Comparison of ENCODE assay signal across 14 mouse cellular contexts in genomic region chr11:3392526-3392925, GRCm38 (mm10). TPM values are rescaled to one million over a fixed set of nuclear protein-coding genes. Genes with fewer than 3 reads are reported as not detected.
DNase-seq lines count a peak whose midpoint lies in the region; ATAC-seq and TF ChIP-seq lines count a peak whose summit lies in the region.
"Had no signal": no experiment of that assay in that cellular context is flagged by ENCODE, and none has a peak within 500 bp of the region (broad histone marks: within the 10 kb centered on the region; RNA-seq: fewer than 3 reads in every experiment).

No protein-coding gene starts in this region.

- H3K36me3 ChIP-seq in heart, postnatal 0 days (replicated peaks; ENCODE audit: control insufficient read depth, insufficient read depth, low read length) = no peaks in the 10 kb centered on the region
- peaks cover 32% of the 10 kb centered on the region for H3K36me3 ChIP-seq in heart, embryonic 10.5 days
- H3K36me3 ChIP-seq in lung, embryonic 16.5 days (ENCODE audit: control insufficient read depth, insufficient read depth, low read length) = no peaks in the 10 kb centered on the region

- DNase-seq in heart, postnatal 0 days (ENCODE audit: low spot score) = no peak
- DNase-seq in heart, embryonic 10.5 days (ENCODE audit: low spot score) = no peak
- DNase-seq in NIH3T3 (ENCODE audit: low read depth) = peak; percentile 14
- peak; percentile 27 to 36 for DNase-seq in heart, postnatal 10 days
- no peak for DNase-seq in gastrocnemius, postnatal 4 days (ENCODE audit: low spot score in 2 of 2)
- no peak for DNase-seq in cerebellum, adult 11-12 months
- DNase-seq: cerebellum, adult 9-10 months; embryo, embryonic 11 days; layer of hippocampus, adult 9-11 months had no signal

- peak overlapping the region; percentile 12; the same call in 1 of the 2 replicates for H3K9ac ChIP-seq in heart, postnatal 0 days (replicated peaks; ENCODE audit: low read depth, low read length)
- no peak overlapping the region for H3K9ac ChIP-seq in lung, embryonic 16.5 days (ENCODE audit: low read length)

- no peak for TF ChIP-seq CTCF in heart, postnatal 0 days (IDR thresholded peaks at IDR 0.05; ENCODE audit: low read depth)

- intact Hi-C loops in heart, postnatal 10 days (cut with DNase I) = no loop called here

- peak overlapping the region; percentile 41 for H3K4me2 ChIP-seq in heart, postnatal 0 days (ENCODE audit: low read depth, low read length)
- H3K4me2 ChIP-seq in lung, embryonic 16.5 days (ENCODE audit: low read depth, low read length) = no peak overlapping the region
- H3K4me2 ChIP-seq: liver, embryonic 11.5 days had no signal

- H3K27ac ChIP-seq in heart, postnatal 0 days (ENCODE audit: low read depth) = 0 out of 2 replicates have a peak overlapping the region, but pooled peaks have one; percentile 27
- no peak overlapping the region for H3K27ac ChIP-seq in heart, embryonic 10.5 days
- H3K27ac ChIP-seq in lung, embryonic 16.5 days (ENCODE audit: low read length) = peak overlapping the region; percentile 64

- H3K4me3 ChIP-seq in heart, postnatal 0 days (ENCODE audit: low read depth, low read length) = no peak overlapping the region
- no peak overlapping the region for H3K4me3 ChIP-seq in heart, embryonic 10.5 days
- no peak overlapping the region for H3K4me3 ChIP-seq in lung, embryonic 16.5 days (ENCODE audit: low read length)
- H3K4me3 ChIP-seq: megakaryocyte, embryonic 14.5 days had no signal

- H3K4me1 ChIP-seq in heart, postnatal 0 days (ENCODE audit: control insufficient read depth, insufficient read depth) = no peaks in the 10 kb centered on the region
- H3K4me1 ChIP-seq in heart, embryonic 10.5 days = peaks cover 14% of the 10 kb centered on the region
- H3K4me1 ChIP-seq in lung, embryonic 16.5 days (replicated peaks; ENCODE audit: control insufficient read depth, insufficient read depth, low read length) = peaks cover 2% of the 10 kb centered on the region; the same call in 1 of the 2 replicates

- no peaks in the 10 kb centered on the region for H3K9me3 ChIP-seq in heart, postnatal 0 days (replicated peaks; ENCODE audit: control insufficient read depth, low read length)
- H3K9me3 ChIP-seq in heart, embryonic 10.5 days = no peaks in the 10 kb centered on the region
- no peaks in the 10 kb centered on the region for H3K9me3 ChIP-seq in lung, embryonic 16.5 days (ENCODE audit: control insufficient read depth, low read length)
- H3K9me3 ChIP-seq: megakaryocyte, embryonic 14.5 days had no signal

- WGBS in heart, postnatal 0 days = 49% methylated on average over 8 of the region's 8 CpGs
- WGBS in heart, embryonic 10.5 days = 63% methylated on average over 8 of the region's 8 CpGs
- WGBS in lung, embryonic 16.5 days = 68% methylated on average over 8 of the region's 8 CpGs

- TF ChIP-seq EP300 in heart, postnatal 0 days (IDR thresholded peaks at IDR 0.05; ENCODE audit: low read depth) = no peak

- no peaks in the 10 kb centered on the region for H3K27me3 ChIP-seq in heart, postnatal 0 days (ENCODE audit: control insufficient read depth, insufficient read depth, low read length)
- no peaks in the 10 kb centered on the region for H3K27me3 ChIP-seq in heart, embryonic 10.5 days (ENCODE audit: insufficient read depth, poor library complexity, severe bottlenecking)
- no peaks in the 10 kb centered on the region for H3K27me3 ChIP-seq in lung, embryonic 16.5 days (ENCODE audit: control insufficient read depth, insufficient read depth, low read depth, low read length)
- H3K27me3 ChIP-seq: megakaryocyte, embryonic 14.5 days had no signal

- ATAC-seq in heart, postnatal 0 days (ENCODE audit: insufficient read depth, low read depth) = peak; percentile 52; the same call in 1 of the 2 replicates
- peak; percentile 68; the same call in 1 of the 2 replicates for ATAC-seq in lung, embryonic 16.5 days (ENCODE audit: low read depth)
- ATAC-seq in erythroblast, adult 5-6 weeks (replicated peaks; ENCODE audit: low FRiP score, poor library complexity, severe bottlenecking) = no peak
- ATAC-seq: hindbrain, postnatal 0 days had no signal

RNA-seq across cellular contexts. Expression of gene Limk2, which starts 16.5 kb away (rescaled TPM):
- total RNA-seq in heart, postnatal 0 days (2014; rRNA removed; ENCODE audit: low replicate concordance) = 38.3 and 55.1 TPM in 2 replicates
- 31.0 and 32.8 TPM in 2 replicates for polyA plus RNA-seq in heart, postnatal 0 days (2015; fragmentation: Nextera tagmentation; extraction: Ambion mirVana)
- 68.8 and 73.9 TPM in 2 replicates for polyA plus RNA-seq in heart, embryonic 10.5 days (2016; fragmentation: Nextera tagmentation; extraction: Ambion mirVana)
- 10 to 100 TPM; 25.2 to 27.7 TPM for total RNA-seq in heart, postnatal 10 days (2021)
- 53.1 and 54.5 TPM in 2 replicates for polyA plus RNA-seq in lung, embryonic 16.5 days (2015; fragmentation: Nextera tagmentation; extraction: Ambion mirVana)
- total RNA-seq in erythroblast, adult 5-6 weeks (2015; ENCODE audit: low replicate concordance) = 4.2 and 4.4 TPM in 2 replicates
- total RNA-seq in erythroblast, adult 5-6 weeks (2017; ENCODE audit: low replicate concordance) = 6.4 and 9.7 TPM in 2 replicates
- 10 to 100 TPM; 23.6 to 28.2 TPM for total RNA-seq in gastrocnemius, postnatal 4 days (2021)

RNA-seq across cellular contexts. Expression of gene Rnf185, which starts 59.6 kb away (rescaled TPM):
- 41.2 and 82.6 TPM in 2 replicates for total RNA-seq in heart, postnatal 0 days (2014; rRNA removed; ENCODE audit: low replicate concordance)
- polyA plus RNA-seq in heart, postnatal 0 days (2015; fragmentation: Nextera tagmentation; extraction: Ambion mirVana) = 22.9 and 23.6 TPM in 2 replicates
- polyA plus RNA-seq in heart, embryonic 10.5 days (2016; fragmentation: Nextera tagmentation; extraction: Ambion mirVana) = 29.8 and 31.0 TPM in 2 replicates
- 10 to 100 TPM; 27.9 to 28.0 TPM for total RNA-seq in heart, postnatal 10 days (2021)
- 31.2 and 32.8 TPM in 2 replicates for polyA plus RNA-seq in lung, embryonic 16.5 days (2015; fragmentation: Nextera tagmentation; extraction: Ambion mirVana)
- total RNA-seq in erythroblast, adult 5-6 weeks (2015; ENCODE audit: low replicate concordance) = 2.7 and 6.3 TPM in 2 replicates
- total RNA-seq in erythroblast, adult 5-6 weeks (2017; ENCODE audit: low replicate concordance) = 3.2 and 3.6 TPM in 2 replicates
- total RNA-seq in gastrocnemius, postnatal 4 days (2021) = 10 to 100 TPM; 24.2 to 26.5 TPM

Comparison
In these comparisons a context has a peak if more than half of its experiments do, and no peak if none do; other contexts are left out.
1. DNase-seq: peak in NIH3T3 (single experiment) and heart, postnatal 10 days (2 of 2); none in heart, postnatal 0 days (single experiment), heart, embryonic 10.5 days (single experiment), gastrocnemius, postnatal 4 days (0 of 2) and cerebellum, adult 11-12 months (single experiment).